Mouse (Mus musculus): ENCODE measurements around the gene Mapkap1.

Gene Mapkap1

GRCm38 (mm10) chr2:34592361-34592960 is 185.9 kb downstream of the Mapkap1 start:
- peak in 1 of 2 experiments; percentile 37 for DNase-seq

GRCm38 (mm10) chr2:34594001-34594400 is 187.4 kb downstream of the Mapkap1 start:
- DNase-seq: no peak

- no peak for DNase-seq
Measured at GRCm38 (mm10) chr2:34599606-34600255, 193.2 kb downstream of the Mapkap1 start.

- no peak for DNase-seq
Measured at GRCm38 (mm10) chr2:34600734-34601133, 194.2 kb downstream of the Mapkap1 start.

- no peak for DNase-seq
Measured at GRCm38 (mm10) chr2:34602111-34602541, 195.6 kb downstream of the Mapkap1 start.

GRCm38 (mm10) chr2:34602896-34603295 is 196.3 kb downstream of the Mapkap1 start:
- no peak for DNase-seq

- DNase-seq: no peak
Measured at GRCm38 (mm10) chr2:34603653-34604214, 197.2 kb downstream of the Mapkap1 start.

- no peak for DNase-seq
Measured at GRCm38 (mm10) chr2:34605040-34605439, 198.5 kb downstream of the Mapkap1 start.

- DNase-seq: no peak
Measured at GRCm38 (mm10) chr2:34608917-34609316, 202.3 kb downstream of the Mapkap1 start.

- no peak for DNase-seq
Measured at GRCm38 (mm10) chr2:34609516-34609915, 202.9 kb downstream of the Mapkap1 start.

- DNase-seq: peak in 1 of 2 experiments; percentile 8
Measured at GRCm38 (mm10) chr2:34620778-34621415, 214.3 kb downstream of the Mapkap1 start.

- DNase-seq: peak in 1 of 2 experiments; percentile 27
Measured at GRCm38 (mm10) chr2:34621485-34621884, 214.9 kb downstream of the Mapkap1 start.

- DNase-seq: peak in 1 of 2 experiments; percentile 16
Measured at GRCm38 (mm10) chr2:34622518-34622917, 215.9 kb downstream of the Mapkap1 start.

- peak in 1 of 2 experiments; percentile 0 for DNase-seq
Measured at GRCm38 (mm10) chr2:34623181-34623580, 216.6 kb downstream of the Mapkap1 start.

- no peak for DNase-seq
Measured at GRCm38 (mm10) chr2:34624076-34624475, 217.5 kb downstream of the Mapkap1 start.

GRCm38 (mm10) chr2:34627328-34628226 is 221.0 kb downstream of the Mapkap1 start:
- peak; percentile 66 to 79 for DNase-seq

- DNase-seq: no peak
Measured at GRCm38 (mm10) chr2:34628903-34629540, 222.5 kb downstream of the Mapkap1 start.

- no peak for DNase-seq
Measured at GRCm38 (mm10) chr2:34629758-34630157, 223.2 kb downstream of the Mapkap1 start.

- DNase-seq: no peak
Measured at GRCm38 (mm10) chr2:34630445-34630844, 223.9 kb downstream of the Mapkap1 start.

- peak; percentile 79 for DNase-seq
Measured at GRCm38 (mm10) chr2:34632051-34632450, 225.5 kb downstream of the Mapkap1 start.

GRCm38 (mm10) chr2:34635249-34636165 is 228.9 kb downstream of the Mapkap1 start:
- peak in 1 of 2 experiments; percentile 2 for DNase-seq

Measured in kidney, postnatal 4 days (tissue).